Mouse (Mus musculus): ENCODE data around the gene Npb.

DNA sequence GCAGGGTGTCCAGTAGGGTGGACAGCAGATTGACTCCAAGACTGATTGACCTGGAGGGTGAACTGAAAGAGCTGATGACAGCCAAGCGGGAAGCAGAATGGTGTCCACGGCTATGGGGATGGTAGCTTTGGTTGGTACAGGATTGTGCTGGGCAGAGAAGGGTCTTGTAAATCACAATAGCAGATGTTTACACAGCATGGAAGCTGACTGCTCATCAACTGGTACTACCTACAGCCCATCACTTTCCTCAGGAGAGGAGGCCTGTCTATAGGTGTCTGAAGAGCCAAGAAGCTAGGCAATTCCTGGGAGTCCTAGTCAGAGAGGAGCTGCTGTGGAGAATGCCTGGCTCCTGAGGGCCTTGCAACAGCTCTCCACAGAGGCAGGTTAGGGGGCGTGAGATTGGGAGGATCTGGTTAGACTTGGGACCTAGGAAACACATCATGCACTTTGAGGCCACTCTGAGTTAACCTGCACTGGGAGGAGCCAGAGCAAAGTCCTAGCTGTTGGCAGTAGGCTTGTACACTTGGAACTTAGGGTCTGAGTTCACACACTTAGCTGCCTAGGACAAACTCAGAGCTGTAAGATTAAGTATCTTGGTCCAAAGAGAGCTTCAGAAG lies 31.8 kb upstream of the Npb start:
- TF ChIP-seq CTCF (IDR thresholded peaks at IDR 0.05; ENCODE audit: borderline replicate concordance, control insufficient read depth, extremely low read depth, insufficient read depth, low read length, poor library complexity) (no peak), POLR2A (IDR thresholded peaks at IDR 0.05; ENCODE audit: control insufficient read depth, extremely low read depth, insufficient read depth, low read length, poor library complexity) (no peak)
